Mouse (Mus musculus): ENCODE results near the gene Ext2.

The Ext2 gene

DNA sequence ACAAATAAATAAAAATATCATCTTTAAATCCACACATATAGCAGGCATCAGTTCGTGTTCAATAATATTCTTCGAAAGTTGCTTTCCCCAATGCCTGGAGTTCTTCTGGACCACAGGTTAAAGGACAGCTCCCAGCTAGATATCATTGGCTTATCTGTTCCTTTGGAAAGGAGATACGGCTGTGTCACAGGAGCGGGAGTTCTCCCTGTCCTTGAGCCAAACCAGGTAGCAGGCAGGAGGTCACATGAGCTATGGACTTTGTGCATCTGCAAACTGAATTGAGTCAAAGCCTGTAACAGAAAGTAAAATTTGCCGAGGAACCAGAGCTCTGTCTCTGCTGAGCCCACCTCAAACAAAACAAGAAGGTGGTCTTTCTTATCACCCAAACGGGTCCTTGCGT, 209.3 kb downstream of the Ext2 start:
- no peak for DNase-seq
